Mouse (Mus musculus) ES-E14 (cell line): ENCODE results near the gene Zfhx3.

Experiments
- HCFC1 ChIP-seq: IDR thresholded peaks from 2 replicates; pipeline ENCODE4 v1.6.1; 2012; ENCODE audit warnings: low read length, inconsistent platforms, borderline replicate concordance; ENCODE audit not compliant: insufficient read depth
- ZC3H11A ChIP-seq: IDR thresholded peaks from 2 replicates; pipeline ENCODE4 v1.6.1; 2012; ENCODE audit warnings: low read depth, mild to moderate bottlenecking, inconsistent platforms, low read length, borderline replicate concordance
- ZNF384 ChIP-seq: IDR thresholded peaks from 2 replicates; pipeline ENCODE4 v1.6.1; 2012; ENCODE audit warnings: low read depth, low read length, inconsistent platforms

DNA sequence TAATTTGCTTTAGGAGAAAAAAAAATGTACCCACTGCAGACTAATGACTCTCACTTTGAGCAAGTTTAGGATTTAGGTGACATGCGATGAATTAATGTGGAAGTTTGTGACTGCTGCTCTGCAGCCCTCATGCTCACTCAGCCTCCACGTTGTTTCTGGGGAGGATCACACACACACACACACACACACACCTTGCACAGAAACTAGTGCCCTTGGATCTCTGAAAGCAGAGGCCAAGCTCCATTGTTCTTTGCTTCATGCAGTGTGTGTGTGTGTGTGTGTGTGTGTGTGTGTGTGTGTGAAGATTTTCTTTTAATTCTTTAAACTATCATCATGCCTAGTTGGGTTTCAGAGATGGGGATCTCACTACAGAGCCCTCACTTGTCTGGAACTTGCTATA, 1020.7 kb downstream of the Zfhx3 start:
- TF ChIP-seq HCFC1 (no peak), ZC3H11A (no peak), ZNF384 (no peak)
